Mouse (Mus musculus) erythroblast, embryonic 14.5 days (primary cell): ENCODE measurements around the gene Tmem94.

Source experiments
- GATA1 ChIP-seq: IDR thresholded peaks from 2 replicates; pipeline ENCODE4 v1.6.1; 2012; ENCODE audit warnings: low read length, inconsistent platforms, mixed read lengths
- TAL1 ChIP-seq: IDR thresholded peaks from 3 replicates; pipeline ENCODE4 v1.6.1; 2012; ENCODE audit warnings: low read length, inconsistent platforms, mixed read lengths

DNA sequence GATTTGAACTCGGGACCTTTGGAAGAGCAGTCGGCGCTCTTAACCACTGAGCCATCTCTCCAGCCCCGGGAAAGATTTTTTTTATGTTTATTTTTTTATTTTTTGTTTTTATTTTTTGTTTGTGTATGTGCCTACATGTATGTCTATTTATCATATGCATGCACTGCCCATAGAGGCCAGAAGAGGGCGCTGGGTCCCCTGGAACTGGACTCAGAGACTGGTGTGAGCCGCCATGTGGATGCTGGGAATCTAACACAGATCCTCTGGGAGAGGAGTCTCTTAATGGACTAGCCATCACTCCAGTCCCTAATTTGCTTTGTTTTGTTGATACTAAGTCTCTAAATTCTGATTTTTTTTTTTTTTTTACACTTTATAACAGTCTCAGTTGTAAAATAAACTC is 75.8 kb downstream of the Tmem94 start:
- no peak for TF ChIP-seq GATA1
- TF ChIP-seq TAL1, result no peak
